Mouse (Mus musculus): ENCODE results near the gene Msl2.

GRCm38 (mm10) chr9:101074332-101075021, 576 bp downstream of the Msl2 start:
- TF ChIP-seq CTCF (IDR thresholded peaks at IDR 0.05; ENCODE audit: low read depth) (no peak), EP300 (IDR thresholded peaks at IDR 0.05; ENCODE audit: low read depth) (no peak)
